Mouse (Mus musculus): ENCODE data around the gene Trib2.

Gene Trib2

DNA sequence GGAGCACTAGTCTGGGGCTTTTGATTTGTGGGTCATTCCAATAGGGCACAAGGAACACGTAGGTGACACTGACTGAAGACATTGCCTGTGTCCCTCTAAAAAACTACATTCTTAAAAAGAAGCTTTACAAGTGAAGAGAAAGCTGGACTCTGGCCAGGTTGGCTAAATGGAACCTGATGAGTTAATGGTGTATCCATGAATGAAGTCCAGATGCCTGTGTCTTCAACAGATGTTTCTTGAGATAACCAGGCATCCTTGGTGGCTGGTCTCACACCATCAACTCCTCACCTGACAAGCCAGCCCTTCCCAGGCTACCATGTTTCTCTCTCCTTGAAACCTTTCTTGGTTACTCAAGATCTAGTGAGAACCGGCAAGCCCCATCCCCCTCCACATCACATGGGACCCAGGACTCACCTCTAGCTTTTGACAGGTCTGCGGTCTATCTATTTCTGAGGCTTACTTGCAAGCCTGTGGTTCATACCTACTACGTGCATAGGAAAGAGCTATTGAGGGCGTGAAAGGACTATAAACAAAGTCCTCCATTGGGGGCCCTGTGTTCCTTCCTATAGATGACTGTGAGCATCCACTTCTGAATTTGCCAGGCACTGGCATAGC lies 8.4 kb downstream of the Trib2 start:
- Histone ChIP-seq H3K27me3 (ENCODE audit: control insufficient read depth, insufficient read depth, low read length, poor library complexity, severe bottlenecking) (no peaks in the 10 kb centered on the region), H3K36me3 (ENCODE audit: control insufficient read depth, insufficient read depth, low read length, poor library complexity, severe bottlenecking) (peaks cover 14% of the 10 kb centered on the region)
- DNase-seq (ENCODE audit: low read depth, low spot score), result no peak

DNA sequence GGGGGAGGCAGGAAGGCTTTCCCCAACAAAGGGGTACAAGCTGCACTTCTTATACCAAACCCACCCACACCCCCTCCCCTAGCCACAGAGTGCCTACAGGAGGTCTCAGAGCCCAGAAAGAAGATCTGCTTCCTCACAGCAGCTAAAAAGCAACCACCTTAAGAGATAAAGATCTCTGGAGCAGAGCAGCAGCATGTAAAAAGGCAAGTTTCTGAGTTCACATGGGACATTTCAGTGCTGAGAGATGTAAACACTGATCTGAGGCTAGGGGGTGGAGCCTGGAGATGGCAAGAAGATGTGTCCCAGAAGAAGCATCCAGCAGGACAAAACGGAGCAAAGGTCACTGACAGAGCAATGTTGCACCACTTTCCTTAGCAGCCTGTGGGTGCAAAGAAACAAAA lies 11.8 kb downstream of the Trib2 start:
- H3K36me3 ChIP-seq (ENCODE audit: control insufficient read depth, insufficient read depth, low read length, poor library complexity, severe bottlenecking), result peaks cover 18% of the 10 kb centered on the region
- DNase-seq (ENCODE audit: low read depth, low spot score), result no peak
- H3K27me3 ChIP-seq (ENCODE audit: control insufficient read depth, insufficient read depth, low read length, poor library complexity, severe bottlenecking), result no peaks in the 10 kb centered on the region

DNA sequence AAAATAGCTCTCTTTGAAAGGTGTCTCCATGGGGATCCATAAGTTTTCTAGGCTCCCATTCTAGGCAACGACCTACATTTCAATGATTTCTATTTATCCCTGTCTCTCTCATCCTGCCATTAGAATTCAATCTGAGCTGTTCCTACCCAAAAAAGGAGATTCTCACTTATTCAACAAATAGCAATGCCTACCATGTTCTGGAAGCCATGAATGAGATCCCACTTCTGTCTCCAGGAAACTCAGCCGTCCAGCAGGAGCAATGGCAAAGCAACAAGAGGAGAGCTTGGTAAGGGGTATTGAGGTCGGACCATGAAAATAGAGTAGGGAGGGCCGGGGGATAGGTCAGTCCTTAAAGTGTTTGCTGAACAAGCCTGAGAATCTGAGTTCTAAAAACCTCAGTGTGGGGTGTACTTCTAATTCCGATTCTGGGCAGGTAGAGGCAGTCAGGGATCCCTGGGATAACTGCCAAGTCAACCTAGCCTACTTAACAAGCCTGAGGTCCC lies 12.7 kb downstream of the Trib2 start:
- Histone ChIP-seq H3K36me3 (ENCODE audit: control insufficient read depth, insufficient read depth, low read length, poor library complexity, severe bottlenecking) (peaks cover 16% of the 10 kb centered on the region; the same call in 1 of the 2 replicates), H3K27me3 (ENCODE audit: control insufficient read depth, insufficient read depth, low read length, poor library complexity, severe bottlenecking) (no peaks in the 10 kb centered on the region)
- no peak for DNase-seq (ENCODE audit: low read depth, low spot score)

- DNase-seq (ENCODE audit: low read depth, low spot score), result no peak
These were observed 15.2 kb downstream of the Trib2 start for GRCm38 (mm10) chr12:15801571-15801930.

DNA sequence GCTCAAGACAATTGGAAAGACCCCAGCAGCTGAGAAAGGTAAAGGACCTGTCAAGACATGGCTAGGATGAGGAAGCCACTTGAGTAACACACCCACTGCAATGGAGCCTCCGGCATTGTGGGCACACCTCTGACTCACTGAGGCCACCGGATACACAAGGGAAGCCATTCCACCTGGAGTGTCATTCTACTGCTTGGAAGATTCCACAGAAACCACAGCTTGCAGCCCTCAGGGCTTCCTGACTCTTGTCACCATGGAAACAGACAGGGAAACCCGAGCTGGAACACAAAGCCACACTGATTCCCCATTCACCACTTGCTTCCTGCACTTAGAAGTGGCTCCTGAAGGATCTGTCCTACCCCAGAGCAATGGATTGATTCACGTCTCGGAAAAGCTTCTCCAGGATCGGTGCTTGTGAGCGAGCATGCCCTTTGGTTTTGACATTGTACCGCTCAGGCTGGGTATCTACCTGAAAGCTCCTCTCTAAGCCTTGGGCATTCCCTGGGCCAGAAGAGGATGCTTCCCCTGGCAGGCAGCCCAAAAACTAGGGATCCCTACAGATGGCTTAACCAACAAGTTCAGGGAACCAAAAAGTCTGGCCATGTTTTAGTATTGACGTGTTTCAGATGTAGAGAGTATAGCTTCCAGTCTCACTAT lies 15.7 kb downstream of the Trib2 start:
- H3K27me3 ChIP-seq (ENCODE audit: control insufficient read depth, insufficient read depth, low read length, poor library complexity, severe bottlenecking), result no peaks in the 10 kb centered on the region
- no peak for DNase-seq (ENCODE audit: low read depth, low spot score)
- H3K36me3 ChIP-seq (ENCODE audit: control insufficient read depth, insufficient read depth, low read length, poor library complexity, severe bottlenecking), result peaks cover 9% of the 10 kb centered on the region

More at GRCm38 (mm10) chr12:15801571-15801930, 15.2 kb downstream of the Trib2 start:
- Histone ChIP-seq H3K36me3 (ENCODE audit: control insufficient read depth, insufficient read depth, low read length, poor library complexity, severe bottlenecking) (peaks cover 10% of the 10 kb centered on the region), H3K27me3 (ENCODE audit: control insufficient read depth, insufficient read depth, low read length, poor library complexity, severe bottlenecking) (no peaks in the 10 kb centered on the region)

DNA sequence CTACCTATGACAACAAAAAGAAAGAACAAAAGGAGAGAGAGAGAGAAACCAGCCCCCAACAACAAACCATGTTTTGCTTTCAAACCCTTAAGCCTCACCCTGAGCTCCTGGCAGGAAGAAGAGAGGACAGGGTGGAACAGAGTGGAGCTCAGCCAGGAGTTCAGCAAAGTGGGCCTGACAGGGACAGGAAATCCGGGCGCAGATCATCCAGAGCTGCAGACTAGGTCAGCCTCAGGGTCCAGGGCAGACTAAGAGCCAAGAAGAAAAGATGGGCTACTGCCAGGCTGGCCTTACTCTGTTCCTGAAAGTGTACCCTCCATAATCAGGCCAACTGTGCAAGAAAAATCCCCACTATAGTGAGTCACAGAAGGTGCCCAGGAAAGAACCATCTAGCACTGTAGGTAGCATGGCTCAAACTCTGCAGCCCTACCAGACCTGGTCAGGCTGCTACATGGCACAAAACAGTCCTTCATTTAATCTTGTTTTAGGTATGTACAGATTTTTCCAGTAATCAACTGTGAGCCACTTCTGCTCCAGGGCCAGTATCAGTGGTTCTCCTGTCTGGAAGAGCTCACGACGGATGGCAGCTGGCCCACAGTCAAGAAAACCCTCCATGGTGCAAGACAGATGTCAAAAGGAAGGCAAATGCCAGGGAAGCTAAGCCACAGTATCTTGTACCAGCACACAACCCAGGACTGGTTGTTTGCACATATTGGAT lies 16.4 kb downstream of the Trib2 start:
- no peak for DNase-seq (ENCODE audit: low read depth, low spot score)
- peaks cover 10% of the 10 kb centered on the region for H3K36me3 ChIP-seq (ENCODE audit: control insufficient read depth, insufficient read depth, low read length, poor library complexity, severe bottlenecking)
- H3K27me3 ChIP-seq (ENCODE audit: control insufficient read depth, insufficient read depth, low read length, poor library complexity, severe bottlenecking), result no peaks in the 10 kb centered on the region

GRCm38 (mm10) chr12:15798019-15798418 lies 18.7 kb downstream of the Trib2 start:
- no peaks in the 10 kb centered on the region for H3K27me3 ChIP-seq (ENCODE audit: control insufficient read depth, insufficient read depth, low read length, poor library complexity, severe bottlenecking)
- DNase-seq (ENCODE audit: low read depth, low spot score), result no peak
- peaks cover 13% of the 10 kb centered on the region for H3K36me3 ChIP-seq (ENCODE audit: control insufficient read depth, insufficient read depth, low read length, poor library complexity, severe bottlenecking)

- no peaks in the 10 kb centered on the region for H3K27me3 ChIP-seq (ENCODE audit: control insufficient read depth, insufficient read depth, low read length, poor library complexity, severe bottlenecking)
- no peak for DNase-seq (ENCODE audit: low read depth, low spot score)
- H3K36me3 ChIP-seq (ENCODE audit: control insufficient read depth, insufficient read depth, low read length, poor library complexity, severe bottlenecking), result peaks cover 12% of the 10 kb centered on the region
These were observed 20.8 kb downstream of the Trib2 start for GRCm38 (mm10) chr12:15795886-15796285.

DNA sequence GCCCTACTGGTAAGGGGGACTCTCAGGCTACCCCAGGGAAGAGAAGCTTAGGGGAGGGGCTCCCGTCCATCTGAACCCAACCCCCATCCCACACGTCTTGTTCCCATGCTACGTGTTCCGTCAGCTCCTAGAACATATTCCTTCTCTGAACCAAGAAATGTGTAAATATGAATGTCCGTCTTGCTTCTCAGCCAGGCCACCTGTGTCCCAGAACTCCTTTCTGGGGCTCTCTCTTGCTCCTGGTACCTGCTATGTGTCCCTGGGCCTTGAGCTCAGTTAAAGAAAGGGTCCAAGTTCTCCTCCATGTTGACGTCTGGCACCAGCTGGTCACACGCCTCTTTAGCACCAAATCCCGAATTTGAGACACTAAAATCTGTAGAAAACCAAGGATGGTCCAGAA lies 23.4 kb downstream of the Trib2 start:
- no peak for DNase-seq (ENCODE audit: low read depth, low spot score)
- peaks cover 14% of the 10 kb centered on the region for H3K36me3 ChIP-seq (ENCODE audit: control insufficient read depth, insufficient read depth, low read length, poor library complexity, severe bottlenecking)
- no peaks in the 10 kb centered on the region for H3K27me3 ChIP-seq (ENCODE audit: control insufficient read depth, insufficient read depth, low read length, poor library complexity, severe bottlenecking)

DNA sequence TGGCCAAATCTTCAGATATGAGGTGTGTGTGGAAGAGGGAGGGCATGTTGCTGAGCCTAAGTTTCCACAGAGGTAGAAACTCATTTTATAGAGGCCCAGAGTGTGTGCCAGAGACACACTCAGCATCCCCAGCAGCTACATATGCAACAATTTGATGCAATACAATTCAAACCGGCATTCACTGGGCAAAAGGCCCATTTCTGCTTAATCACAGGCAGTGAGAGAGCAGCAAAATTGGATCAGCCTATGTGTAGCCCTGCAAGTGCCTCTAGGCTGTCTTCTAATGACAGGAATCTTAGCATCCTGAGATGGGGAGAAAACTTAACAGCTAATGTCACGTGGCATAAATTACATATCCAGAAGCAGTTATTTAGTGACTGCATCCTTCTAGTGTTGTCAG lies 26.5 kb downstream of the Trib2 start:
- DNase-seq (ENCODE audit: low read depth, low spot score), result no peak
- Histone ChIP-seq H3K36me3 (ENCODE audit: control insufficient read depth, insufficient read depth, low read length, poor library complexity, severe bottlenecking) (peaks cover 9% of the 10 kb centered on the region; the same call in 1 of the 2 replicates), H3K27me3 (ENCODE audit: control insufficient read depth, insufficient read depth, low read length, poor library complexity, severe bottlenecking) (no peaks in the 10 kb centered on the region)

DNA sequence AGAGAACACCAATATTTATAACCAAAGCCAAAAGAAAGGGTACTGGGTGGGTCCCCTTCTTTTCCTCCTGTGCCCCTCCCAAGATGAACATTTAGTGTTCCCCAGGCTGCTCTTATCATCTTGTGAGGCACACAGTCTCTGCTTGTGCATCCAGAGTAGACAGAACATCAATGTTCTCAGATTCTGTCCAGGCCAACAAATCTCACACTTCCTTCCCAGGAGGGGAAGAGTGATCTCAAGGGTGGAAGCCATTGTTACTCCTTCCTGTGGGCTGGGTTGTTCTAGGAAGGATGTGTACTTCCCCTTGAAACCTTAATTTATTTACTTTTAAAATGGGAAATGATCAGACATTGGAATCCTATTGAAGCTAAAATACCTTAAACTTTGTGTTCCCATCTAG lies 39.7 kb downstream of the Trib2 start:
- Histone ChIP-seq H3K27me3 (ENCODE audit: control insufficient read depth, insufficient read depth, low read length, poor library complexity, severe bottlenecking) (no peaks in the 10 kb centered on the region), H3K36me3 (ENCODE audit: control insufficient read depth, insufficient read depth, low read length, poor library complexity, severe bottlenecking) (no peaks in the 10 kb centered on the region)
- DNase-seq (ENCODE audit: low read depth, low spot score), result no peak

- Histone ChIP-seq H3K36me3 (ENCODE audit: control insufficient read depth, insufficient read depth, low read length, poor library complexity, severe bottlenecking) (no peaks in the 10 kb centered on the region), H3K27me3 (ENCODE audit: control insufficient read depth, insufficient read depth, low read length, poor library complexity, severe bottlenecking) (no peaks in the 10 kb centered on the region)
- no peak for DNase-seq (ENCODE audit: low read depth, low spot score)
These were observed 45.0 kb downstream of the Trib2 start for GRCm38 (mm10) chr12:15771686-15772085.

GRCm38 (mm10) chr12:15768536-15768935 lies 48.2 kb downstream of the Trib2 start:
- H3K27me3 ChIP-seq (ENCODE audit: control insufficient read depth, insufficient read depth, low read length, poor library complexity, severe bottlenecking), result no peaks in the 10 kb centered on the region
- H3K36me3 ChIP-seq (ENCODE audit: control insufficient read depth, insufficient read depth, low read length, poor library complexity, severe bottlenecking), result no peaks in the 10 kb centered on the region
- DNase-seq (ENCODE audit: low read depth, low spot score), result no peak

GRCm38 (mm10) chr12:15765996-15766395 lies 50.7 kb downstream of the Trib2 start:
- no peaks in the 10 kb centered on the region for H3K27me3 ChIP-seq (ENCODE audit: control insufficient read depth, insufficient read depth, low read length, poor library complexity, severe bottlenecking)
- no peak for DNase-seq (ENCODE audit: low read depth, low spot score)
- no peaks in the 10 kb centered on the region for H3K36me3 ChIP-seq (ENCODE audit: control insufficient read depth, insufficient read depth, low read length, poor library complexity, severe bottlenecking)

DNA sequence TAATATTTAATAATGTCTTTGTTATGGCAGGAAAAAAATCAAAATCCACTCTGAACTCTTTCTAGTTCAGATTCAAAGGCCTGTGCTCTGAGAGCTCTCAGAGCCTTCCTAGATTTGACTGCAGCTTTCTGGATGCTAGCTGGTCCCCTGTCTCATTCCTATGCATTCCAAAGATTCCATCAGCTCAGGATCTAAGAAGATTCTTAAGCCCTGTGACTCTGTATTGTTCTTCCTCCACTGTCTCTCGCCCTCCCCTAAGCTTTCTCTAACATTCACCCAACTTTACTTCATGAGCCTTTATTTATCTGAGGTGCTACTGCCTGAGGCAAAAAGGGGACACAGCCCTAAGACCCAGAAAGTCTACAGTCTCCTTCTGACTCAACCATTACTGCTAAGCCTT lies 51.5 kb downstream of the Trib2 start:
- no peak for DNase-seq (ENCODE audit: low read depth, low spot score)
- Histone ChIP-seq H3K36me3 (ENCODE audit: control insufficient read depth, insufficient read depth, low read length, poor library complexity, severe bottlenecking) (no peaks in the 10 kb centered on the region), H3K27me3 (ENCODE audit: control insufficient read depth, insufficient read depth, low read length, poor library complexity, severe bottlenecking) (no peaks in the 10 kb centered on the region)
